Mouse (Mus musculus): ENCODE measurements around the gene Gm17359.

DNA sequence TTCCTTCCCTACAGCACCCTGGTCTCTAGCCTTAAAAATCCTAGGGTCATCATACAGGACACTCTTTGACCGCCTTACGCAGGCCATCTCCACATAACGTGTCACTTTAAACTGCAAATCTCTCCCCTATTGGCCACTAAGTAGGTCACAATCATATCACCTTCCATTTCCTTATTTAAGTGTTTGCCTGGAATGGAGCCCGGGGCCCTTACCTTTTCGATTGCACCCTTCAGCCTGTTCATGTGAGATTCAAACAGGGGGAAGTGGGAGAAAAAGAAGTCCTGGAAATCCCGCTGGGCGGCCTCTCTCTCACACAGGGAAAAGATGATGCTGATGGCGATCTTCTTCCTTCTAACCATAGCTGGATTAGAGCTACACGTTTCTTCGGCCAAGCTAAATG is 156.6 kb downstream of the Gm17359 start:
- no peak for TF ChIP-seq POLR2A (IDR thresholded peaks at IDR 0.05; ENCODE audit: control insufficient read depth, low read depth, low read length)
- TF ChIP-seq CTCF (IDR thresholded peaks at IDR 0.05; ENCODE audit: control insufficient read depth, insufficient read depth, insufficient replicate concordance, low read depth, low read length): no peak

Measured in testis, adult 2 months (tissue).